Mouse (Mus musculus): ENCODE measurements around the gene Rab11fip3. TPM values are rescaled to one million over a fixed set of nuclear protein-coding genes. Genes with fewer than 3 reads are reported as not detected.
A peak's percentile ranks its signal among the peaks of the same experiment; 100 is the strongest.

The Rab11fip3 gene
- polyA plus RNA-seq, 1 experiment, result 19.7 TPM

DNA sequence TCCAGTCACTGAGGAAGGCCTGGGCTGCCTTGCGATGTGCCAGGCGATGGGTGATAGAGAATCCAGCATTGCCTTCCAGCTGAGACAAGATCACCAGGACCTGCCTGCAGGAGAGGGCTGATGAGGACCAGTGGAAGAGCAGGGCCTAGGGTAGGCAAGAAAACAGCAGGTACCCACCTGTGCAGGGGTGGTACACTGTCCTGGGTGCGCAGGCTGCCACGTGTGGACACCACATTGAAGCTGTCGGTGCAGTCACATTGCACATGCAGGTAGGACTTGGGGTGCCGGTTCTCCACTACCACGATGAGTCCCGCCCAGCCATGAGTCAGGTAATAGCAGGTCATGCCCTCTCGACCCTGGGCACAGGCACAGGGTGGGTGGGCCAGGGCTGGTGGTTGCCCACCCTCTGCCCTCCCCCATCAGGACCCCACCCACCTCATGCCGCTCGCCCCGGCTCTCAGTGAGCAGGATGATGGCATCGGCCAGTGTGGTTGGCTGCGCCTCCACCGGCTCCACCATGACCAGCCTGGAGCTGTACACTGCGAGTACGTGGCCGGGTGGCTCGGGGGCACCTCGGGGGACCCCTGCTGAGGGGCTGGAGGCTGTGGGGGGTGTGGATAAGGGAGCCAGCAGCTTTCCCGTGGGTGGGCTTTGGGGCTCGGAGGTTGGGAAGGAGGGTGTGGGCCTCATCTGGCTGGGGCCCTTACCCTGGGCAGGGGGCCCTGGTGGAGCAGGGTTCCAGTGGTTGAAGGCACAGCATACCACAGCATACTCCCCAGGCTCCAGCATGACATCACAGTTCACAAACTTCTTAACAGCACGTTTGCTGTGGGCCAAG is 109.5 kb downstream of the Rab11fip3 start:
- Histone ChIP-seq H3ac (ENCODE audit: control insufficient read depth, insufficient read length) (no peak overlapping the region), H3K27me3 (ENCODE audit: control insufficient read depth, insufficient read depth, insufficient read length) (no peaks in the 10 kb centered on the region), H3K4me3 (no peak overlapping the region), H3K36me3 (ENCODE audit: control insufficient read depth, insufficient read depth) (no peaks in the 10 kb centered on the region), H3K4me2 (ENCODE audit: low read depth) (no peak overlapping the region), H3K79me2 (ENCODE audit: control insufficient read depth, insufficient read depth) (no peaks in the 10 kb centered on the region)
- TF ChIP-seq MAX (IDR thresholded peaks at IDR 0.05; ENCODE audit: low read depth) (no peak), MYOG (IDR thresholded peaks at IDR 0.05; ENCODE audit: control insufficient read depth in 1 of 3, insufficient read depth in 1 of 3, insufficient read length in 2 of 3, low read depth in 2 of 3) (no peak), TCF3 (IDR thresholded peaks at IDR 0.05; ENCODE audit: insufficient read length, low read depth) (no peak), POLR2AphosphoS2 (IDR thresholded peaks at IDR 0.05; ENCODE audit: insufficient read length, low read depth) (no peak), TCF12 (IDR thresholded peaks at IDR 0.05; ENCODE audit: insufficient read depth, poor library complexity, severe bottlenecking) (no peak), MYOD1 (IDR thresholded peaks at IDR 0.05; ENCODE audit: control insufficient read depth in 1 of 3, insufficient read length in 2 of 3, low read depth in 2 of 3) (no peak), REST (IDR thresholded peaks at IDR 0.05; ENCODE audit: insufficient read depth, insufficient read length) (no peak), CEBPB (IDR thresholded peaks at IDR 0.05; ENCODE audit: insufficient read depth, poor library complexity, severe bottlenecking) (no peak), POLR2A (IDR thresholded peaks at IDR 0.05; ENCODE audit: insufficient read length, low read depth) (no peak), SRF (IDR thresholded peaks at IDR 0.05; ENCODE audit: control insufficient read depth, insufficient read length, low read depth) (no peak), USF1 (IDR thresholded peaks at IDR 0.05; ENCODE audit: low read depth) (no peak), E2F4 (IDR thresholded peaks at IDR 0.05; ENCODE audit: insufficient read depth) (no peak)

DNA sequence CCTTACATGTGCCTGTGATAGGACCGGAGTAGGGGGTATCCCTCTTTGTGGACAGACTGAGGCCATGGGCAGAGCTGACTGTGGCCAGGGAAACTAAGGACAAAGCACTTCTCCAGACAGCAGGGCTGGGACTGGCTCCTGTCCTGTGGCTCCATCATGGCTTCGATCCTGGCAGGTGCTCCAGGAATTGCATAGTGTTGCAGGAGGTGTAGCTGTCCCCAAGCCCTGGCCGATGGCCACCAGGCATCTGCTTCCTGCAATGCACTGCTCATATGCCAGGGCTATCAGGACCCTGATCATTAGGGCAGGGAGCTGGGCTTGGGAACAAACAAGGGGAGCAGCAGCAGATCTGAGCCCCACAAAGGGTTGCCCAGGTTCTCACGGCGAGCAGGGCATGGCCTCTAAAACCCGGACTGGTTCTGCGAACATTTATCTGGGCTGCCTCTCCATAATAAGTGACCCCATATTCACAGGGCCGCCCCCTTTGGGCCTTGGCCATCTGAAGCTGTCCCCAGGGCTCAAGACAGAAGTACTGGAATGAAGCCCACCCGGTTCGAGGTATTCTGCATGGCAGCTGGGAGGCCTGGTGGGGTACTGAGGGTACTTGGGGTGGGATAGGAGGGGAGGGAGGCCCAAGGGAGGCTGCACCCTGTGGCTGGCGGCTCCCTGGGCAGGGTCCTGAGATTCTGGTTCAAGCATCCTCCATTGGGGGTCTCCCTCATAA is 110.4 kb downstream of the Rab11fip3 start:
- Histone ChIP-seq H3ac (ENCODE audit: control insufficient read depth, insufficient read length) (no peak overlapping the region), H3K4me2 (ENCODE audit: low read depth) (no peak overlapping the region), H3K4me3 (no peak overlapping the region), H3K36me3 (ENCODE audit: control insufficient read depth, insufficient read depth) (no peaks in the 10 kb centered on the region), H3K27me3 (ENCODE audit: control insufficient read depth, insufficient read depth, insufficient read length) (no peaks in the 10 kb centered on the region), H3K79me2 (ENCODE audit: control insufficient read depth, insufficient read depth) (no peaks in the 10 kb centered on the region)
- TF ChIP-seq SRF (IDR thresholded peaks at IDR 0.05; ENCODE audit: control insufficient read depth, insufficient read length, low read depth) (no peak), TCF3 (IDR thresholded peaks at IDR 0.05; ENCODE audit: insufficient read length, low read depth) (no peak), MAX (IDR thresholded peaks at IDR 0.05; ENCODE audit: low read depth) (no peak), MYOD1 (IDR thresholded peaks at IDR 0.05; ENCODE audit: control insufficient read depth in 1 of 3, insufficient read length in 2 of 3, low read depth in 2 of 3) (no peak), USF1 (IDR thresholded peaks at IDR 0.05; ENCODE audit: low read depth) (no peak), MYOG (IDR thresholded peaks at IDR 0.05; ENCODE audit: control insufficient read depth in 1 of 3, insufficient read depth in 1 of 3, insufficient read length in 2 of 3, low read depth in 2 of 3) (no peak), E2F4 (IDR thresholded peaks at IDR 0.05; ENCODE audit: insufficient read depth) (no peak), REST (IDR thresholded peaks at IDR 0.05; ENCODE audit: insufficient read depth, insufficient read length) (no peak)

DNA sequence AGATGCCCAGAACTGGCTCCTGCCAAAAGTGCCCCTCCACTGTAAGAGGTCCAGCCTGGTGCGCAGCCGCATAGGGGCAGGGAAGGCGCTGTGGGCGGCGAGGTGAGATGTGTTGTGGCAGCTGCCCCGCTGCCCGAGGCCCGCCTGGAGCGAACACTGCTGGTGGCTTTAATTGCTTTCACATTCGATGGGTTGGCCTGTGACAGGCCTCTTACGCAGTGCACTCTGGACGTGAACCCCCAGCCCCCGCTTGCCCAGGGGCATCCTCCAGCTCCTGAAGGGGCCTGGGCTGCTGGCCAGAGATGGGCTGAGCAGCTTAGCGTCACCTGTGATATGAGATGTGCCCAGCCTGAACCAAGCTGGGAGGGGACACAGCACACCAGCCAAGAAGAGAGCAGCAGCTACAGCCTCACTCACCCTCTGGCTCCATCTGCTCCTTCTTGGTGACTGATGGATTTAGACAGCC is 111.7 kb downstream of the Rab11fip3 start:
- Histone ChIP-seq H3K79me2 (ENCODE audit: control insufficient read depth, insufficient read depth) (no peaks in the 10 kb centered on the region), H3K4me2 (ENCODE audit: low read depth) (no peak overlapping the region), H3ac (ENCODE audit: control insufficient read depth, insufficient read length) (no peak overlapping the region), H3K4me3 (no peak overlapping the region), H3K27me3 (ENCODE audit: control insufficient read depth, insufficient read depth, insufficient read length) (peaks cover 8% of the 10 kb centered on the region), H3K36me3 (ENCODE audit: control insufficient read depth, insufficient read depth) (no peaks in the 10 kb centered on the region)
- TF ChIP-seq MAX (IDR thresholded peaks at IDR 0.05; ENCODE audit: low read depth) (no peak), POLR2AphosphoS2 (IDR thresholded peaks at IDR 0.05; ENCODE audit: insufficient read length, low read depth) (peak; percentile 27)

DNA sequence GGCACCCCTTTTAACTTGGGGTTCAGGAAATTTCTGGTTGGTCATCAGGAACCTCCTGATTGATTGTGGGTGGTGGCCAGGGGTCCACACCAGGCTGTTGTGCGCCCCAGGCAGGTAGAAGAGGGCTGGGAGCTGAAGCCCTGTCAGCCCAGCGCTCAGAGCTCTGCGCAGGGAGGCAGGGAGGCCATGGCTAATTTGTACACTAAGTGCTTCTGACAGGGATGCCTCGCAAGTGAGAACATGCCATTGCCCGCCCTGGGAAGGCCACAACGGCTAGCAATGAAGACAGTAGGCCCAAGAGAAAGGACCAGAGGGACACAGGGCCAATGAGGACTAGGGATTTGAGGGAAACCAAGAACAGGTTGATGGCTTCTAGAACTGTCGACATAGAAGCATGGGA is 112.7 kb downstream of the Rab11fip3 start:
- H3K4me3 ChIP-seq, result no peak overlapping the region
- no peak for TF ChIP-seq TCF12 (IDR thresholded peaks at IDR 0.05; ENCODE audit: insufficient read depth, poor library complexity, severe bottlenecking)
- TF ChIP-seq USF1 (IDR thresholded peaks at IDR 0.05; ENCODE audit: low read depth), result no peak
- TF ChIP-seq E2F4 (IDR thresholded peaks at IDR 0.05; ENCODE audit: insufficient read depth), result no peak
- TF ChIP-seq POLR2A (IDR thresholded peaks at IDR 0.05; ENCODE audit: insufficient read length, low read depth), result no peak
- TF ChIP-seq REST (IDR thresholded peaks at IDR 0.05; ENCODE audit: insufficient read depth, insufficient read length), result no peak
- no peak for TF ChIP-seq TCF3 (IDR thresholded peaks at IDR 0.05; ENCODE audit: insufficient read length, low read depth)
- no peak for TF ChIP-seq MYOD1 (IDR thresholded peaks at IDR 0.05; ENCODE audit: control insufficient read depth in 1 of 3, insufficient read length in 2 of 3, low read depth in 2 of 3)
- TF ChIP-seq SRF (IDR thresholded peaks at IDR 0.05; ENCODE audit: control insufficient read depth, insufficient read length, low read depth), result no peak
- no peak for TF ChIP-seq MYOG (IDR thresholded peaks at IDR 0.05; ENCODE audit: control insufficient read depth in 1 of 3, insufficient read depth in 1 of 3, insufficient read length in 2 of 3, low read depth in 2 of 3)
- TF ChIP-seq CEBPB (IDR thresholded peaks at IDR 0.05; ENCODE audit: insufficient read depth, poor library complexity, severe bottlenecking), result no peak
- TF ChIP-seq POLR2AphosphoS2 (IDR thresholded peaks at IDR 0.05; ENCODE audit: insufficient read length, low read depth), result no peak
- TF ChIP-seq MAX (IDR thresholded peaks at IDR 0.05; ENCODE audit: low read depth), result no peak
- H3K4me2 ChIP-seq (ENCODE audit: low read depth), result no peak overlapping the region
- H3K79me2 ChIP-seq (ENCODE audit: control insufficient read depth, insufficient read depth), result no peaks in the 10 kb centered on the region
- H3ac ChIP-seq (ENCODE audit: control insufficient read depth, insufficient read length), result no peak overlapping the region
- H3K36me3 ChIP-seq (ENCODE audit: control insufficient read depth, insufficient read depth), result no peaks in the 10 kb centered on the region
- H3K27me3 ChIP-seq (ENCODE audit: control insufficient read depth, insufficient read depth, insufficient read length), result peaks cover 18% of the 10 kb centered on the region

Data from myocyte (in vitro differentiated cells).